Mouse (Mus musculus) gastrocnemius, postnatal 25 days (tissue): ENCODE results near the gene Cbx7. TPM values are rescaled to one million over a fixed set of nuclear protein-coding genes. Genes with fewer than 3 reads are reported as not detected.

Experiments
- DNase-seq: peaks from one replicate; pipeline ENCODE4 v3.0.0; 2022
- total RNA-seq, 2 experiments: library from RNA; stranded (reverse); gene quantifications; 1 replicate in 1 of 2; 2 replicates in 1 of 2; pipeline ENCODE4 v1.2.3; 2021

Gene Cbx7
- total RNA-seq, 2 experiments from 2014 or later = 8.6 to 11.1 TPM

- no peak for DNase-seq
Observed at GRCm38 (mm10) chr15:80001601-80002000, 30.7 kb upstream of the Cbx7 start.

DNA sequence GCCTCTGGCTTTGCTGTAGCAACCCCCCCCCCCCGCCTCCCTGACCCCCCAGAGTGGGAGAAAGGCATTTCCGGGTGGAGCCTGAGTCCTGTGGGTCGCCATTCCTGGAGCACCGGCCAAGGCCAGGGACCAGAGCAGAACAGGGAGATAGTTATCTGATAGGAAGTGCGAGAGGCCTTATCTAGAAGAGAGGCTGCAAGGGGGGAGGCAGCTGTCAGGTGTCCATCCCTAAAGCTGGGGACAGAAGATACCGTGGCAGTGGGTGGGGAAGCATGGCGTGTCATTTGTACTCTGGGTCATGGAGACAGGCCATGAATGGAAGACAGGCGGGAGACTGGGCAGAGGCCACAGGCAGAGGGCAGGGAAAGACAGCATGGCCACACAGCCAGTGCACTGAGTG lies 29.8 kb upstream of the Cbx7 start:
- DNase-seq = peak; percentile 48

GRCm38 (mm10) chr15:79997988-79998387 lies 27.1 kb upstream of the Cbx7 start:
- DNase-seq = no peak

DNA sequence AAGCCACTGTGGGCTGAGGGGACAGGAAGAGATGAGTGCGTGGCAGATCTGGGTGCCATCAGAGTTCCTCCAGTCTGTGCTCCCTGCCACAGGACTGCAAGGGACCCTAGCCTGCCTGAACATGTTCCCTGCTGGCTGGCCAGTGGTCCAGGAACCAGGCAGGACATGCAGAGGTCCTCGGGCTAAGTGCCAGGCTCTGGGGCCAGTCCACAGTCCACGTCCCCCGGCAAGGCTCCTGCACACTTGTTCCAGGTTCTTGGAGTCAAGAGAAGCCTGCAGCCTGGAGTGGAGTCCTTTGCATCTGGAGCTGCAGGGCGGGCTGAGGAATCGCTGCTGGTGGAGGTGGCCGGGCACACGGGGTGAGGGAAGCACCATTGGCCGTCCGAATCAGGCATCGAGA lies 25.9 kb upstream of the Cbx7 start:
- DNase-seq = no peak

DNA sequence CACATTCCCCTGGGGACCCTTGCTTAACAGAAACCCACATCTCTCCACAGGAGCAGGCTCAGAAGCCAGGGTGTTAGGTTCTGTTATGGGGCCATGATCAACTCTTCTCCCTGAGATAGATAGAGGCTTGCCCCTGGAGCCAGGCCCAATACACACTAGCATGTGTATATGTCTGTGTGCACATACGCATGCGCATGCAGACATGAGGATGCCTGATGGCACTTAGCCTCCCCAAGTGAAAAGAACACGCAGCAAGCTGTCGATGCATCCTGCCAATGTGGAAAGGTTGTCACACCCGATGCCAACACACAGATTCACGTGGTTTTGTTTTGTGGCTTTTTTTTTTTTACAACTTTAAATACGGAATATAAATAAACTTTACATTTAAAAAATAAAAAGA lies 24.6 kb upstream of the Cbx7 start:
- DNase-seq = no peak

DNA sequence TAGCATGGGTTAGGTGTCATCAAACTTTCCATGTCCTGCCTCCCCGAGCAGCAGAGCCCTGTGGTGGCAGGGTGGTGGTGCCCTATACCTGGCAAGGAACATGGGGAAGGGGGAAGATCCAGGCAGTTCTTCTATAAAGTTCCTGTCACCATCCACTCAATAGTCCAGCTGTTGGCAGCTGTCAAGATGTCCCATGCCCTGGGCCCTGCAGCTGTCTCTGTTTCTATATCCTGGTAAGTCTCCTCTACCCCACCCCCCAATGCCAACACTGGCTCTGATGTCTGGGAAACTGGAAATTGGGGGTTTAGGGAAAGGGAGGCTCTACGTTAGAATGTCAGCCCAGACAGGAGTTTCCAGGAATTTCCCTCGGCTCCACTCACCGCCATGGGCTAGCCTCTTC lies 23.6 kb upstream of the Cbx7 start:
- DNase-seq = no peak

DNA sequence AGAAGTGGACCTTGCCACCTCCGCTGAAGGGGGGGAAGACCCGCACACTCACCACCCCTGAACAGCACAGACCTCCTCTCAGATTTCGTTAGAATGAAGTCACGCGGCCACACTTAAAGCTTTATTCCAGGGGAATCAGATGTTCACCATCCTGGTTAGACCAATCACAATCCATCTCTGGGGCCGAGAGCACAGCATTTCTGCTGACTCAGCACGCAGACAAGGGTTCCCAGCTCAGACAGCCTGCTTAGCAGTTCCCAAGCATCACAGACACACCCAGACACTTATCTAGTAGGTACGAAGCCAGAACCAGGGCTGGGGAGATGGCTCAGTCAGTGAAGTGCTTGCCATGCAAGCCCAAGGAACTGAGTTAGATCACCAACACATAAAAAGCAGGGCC lies 15.3 kb upstream of the Cbx7 start:
- DNase-seq = no peak

- DNase-seq = no peak
Observed at GRCm38 (mm10) chr15:79985471-79985870, 14.6 kb upstream of the Cbx7 start.

- peak; percentile 42 for DNase-seq
Observed at GRCm38 (mm10) chr15:79984152-79984551, 13.2 kb upstream of the Cbx7 start.

GRCm38 (mm10) chr15:79980716-79981115 lies 9.8 kb upstream of the Cbx7 start:
- DNase-seq = no peak

- no peak for DNase-seq
Observed at GRCm38 (mm10) chr15:79972186-79972585, 1.3 kb upstream of the Cbx7 start.

DNA sequence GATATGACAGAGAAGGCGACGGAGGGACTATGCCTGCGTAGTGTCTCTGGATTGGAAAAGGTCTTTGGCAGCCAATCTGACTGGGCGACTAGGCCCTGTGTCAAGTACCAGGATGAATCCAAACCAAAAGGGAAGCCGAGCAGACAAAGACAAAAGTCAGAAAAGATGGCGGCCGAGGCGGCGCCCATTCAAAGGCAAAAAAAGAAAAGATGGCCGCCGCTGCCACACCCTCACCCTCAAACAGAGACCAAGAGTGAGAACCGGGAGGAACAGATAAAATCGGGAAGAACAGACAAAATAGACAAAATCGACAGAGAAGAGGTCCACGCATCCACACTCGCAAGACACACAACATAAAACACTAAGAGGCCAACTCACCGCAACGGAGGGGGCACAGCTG lies 428 bp downstream of the Cbx7 start:
- DNase-seq = no peak

DNA sequence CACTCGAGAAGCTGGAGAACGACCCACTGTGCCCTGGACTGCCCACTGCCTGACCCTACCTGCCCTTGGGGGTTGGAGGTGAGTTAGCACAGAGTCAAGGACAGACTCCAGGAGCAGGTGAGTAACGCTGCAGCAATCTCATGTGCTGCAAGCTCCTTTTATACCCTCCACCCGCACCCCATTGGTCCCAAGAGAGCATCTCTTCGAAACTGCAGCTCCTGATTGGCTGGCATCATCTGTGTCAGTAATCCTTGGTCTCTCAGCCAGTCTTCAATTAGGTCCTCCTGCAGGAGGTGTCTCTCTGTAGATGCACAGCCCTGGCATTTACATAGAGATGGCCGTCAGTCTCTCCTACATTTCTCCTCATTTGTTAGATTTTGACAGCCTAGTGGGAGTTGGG lies 3.6 kb downstream of the Cbx7 start:
- DNase-seq = no peak

GRCm38 (mm10) chr15:79964376-79964775 lies 6.5 kb downstream of the Cbx7 start:
- DNase-seq = no peak

- DNase-seq = no peak
Observed at GRCm38 (mm10) chr15:79962661-79963060, 8.3 kb downstream of the Cbx7 start.

GRCm38 (mm10) chr15:79961366-79961921 lies 9.5 kb downstream of the Cbx7 start:
- peak; percentile 31 for DNase-seq

GRCm38 (mm10) chr15:79958418-79958817 lies 12.5 kb downstream of the Cbx7 start:
- DNase-seq = no peak

DNA sequence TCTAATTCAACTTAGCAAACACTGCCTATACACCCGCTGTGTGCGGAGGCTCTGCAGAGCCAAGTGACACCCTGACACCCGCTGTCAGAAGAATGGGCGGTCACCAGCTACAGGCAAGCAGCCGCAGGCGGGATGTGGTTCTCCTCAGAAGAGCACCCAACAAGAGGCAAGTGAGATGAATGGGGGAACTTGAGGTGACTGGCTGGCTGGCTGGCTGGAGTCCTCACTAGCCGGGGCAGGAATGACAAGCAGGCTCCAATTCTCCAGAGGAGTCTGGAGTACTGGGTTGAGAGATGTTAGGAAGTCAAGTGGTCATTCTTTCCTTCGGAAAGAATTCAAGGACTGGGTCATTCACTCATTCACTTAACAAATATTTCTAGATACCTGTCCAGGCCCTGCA lies 14.4 kb downstream of the Cbx7 start:
- no peak for DNase-seq

DNA sequence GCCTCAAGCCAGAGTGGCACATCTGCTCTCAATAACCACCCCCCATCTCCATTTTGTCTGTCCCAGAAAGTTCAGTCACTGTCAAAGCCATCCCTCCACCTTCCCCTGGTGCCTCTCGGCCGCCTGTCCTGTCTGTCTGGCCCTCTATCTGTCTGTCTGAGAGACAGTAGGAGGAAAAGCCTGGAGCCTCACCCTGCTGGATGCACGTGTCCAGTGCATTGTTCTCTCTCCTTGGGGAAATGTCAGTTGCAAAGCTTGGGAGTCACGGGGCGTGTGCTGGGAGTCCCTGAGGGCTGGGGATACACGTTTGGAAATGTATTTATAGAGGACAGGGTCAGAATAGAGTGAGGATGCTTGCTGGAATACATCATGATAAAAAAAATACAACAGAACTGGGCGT lies 17.4 kb downstream of the Cbx7 start:
- no peak for DNase-seq

GRCm38 (mm10) chr15:79952504-79953231 lies 18.3 kb downstream of the Cbx7 start:
- no peak for DNase-seq

DNA sequence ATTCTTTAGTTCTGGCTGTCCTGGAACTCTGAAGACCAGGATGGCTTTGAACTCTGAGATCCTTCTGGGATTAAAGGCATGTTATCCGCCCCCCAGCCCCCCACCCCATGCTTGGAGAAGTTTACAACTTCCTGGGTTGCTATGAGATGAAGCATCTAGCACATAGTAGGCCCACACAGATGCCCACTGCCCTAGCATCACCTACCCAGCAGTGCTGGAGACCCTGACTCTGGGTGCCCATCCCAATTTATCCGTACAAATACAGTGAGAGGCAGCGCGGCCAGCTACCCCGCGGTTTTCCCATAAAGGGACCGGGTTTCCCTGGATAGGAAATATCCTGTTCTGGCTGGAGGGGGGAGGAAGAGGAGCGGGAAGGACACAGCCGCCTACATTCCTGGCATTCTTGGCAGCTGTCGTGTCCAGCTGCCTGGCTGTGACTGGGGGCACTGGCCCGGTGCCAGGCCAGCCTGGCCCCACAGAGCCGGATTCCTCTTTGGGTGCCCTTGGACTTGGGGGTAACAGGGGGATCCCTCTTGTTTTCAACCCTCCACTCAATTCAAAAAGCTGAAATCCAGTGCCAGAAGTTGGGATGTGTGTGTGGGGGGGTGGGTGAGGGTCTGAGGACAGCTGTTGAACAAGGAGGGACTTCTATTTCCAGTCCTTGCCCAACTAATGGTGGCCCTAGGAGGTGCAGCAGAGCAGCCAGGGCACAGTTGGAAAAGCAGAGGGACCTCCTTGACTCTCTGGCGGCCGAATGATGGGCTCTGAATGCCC lies 19.0 kb downstream of the Cbx7 start:
- peak; percentile 52 for DNase-seq

GRCm38 (mm10) chr15:79951226-79951625 lies 19.7 kb downstream of the Cbx7 start:
- DNase-seq = no peak

DNA sequence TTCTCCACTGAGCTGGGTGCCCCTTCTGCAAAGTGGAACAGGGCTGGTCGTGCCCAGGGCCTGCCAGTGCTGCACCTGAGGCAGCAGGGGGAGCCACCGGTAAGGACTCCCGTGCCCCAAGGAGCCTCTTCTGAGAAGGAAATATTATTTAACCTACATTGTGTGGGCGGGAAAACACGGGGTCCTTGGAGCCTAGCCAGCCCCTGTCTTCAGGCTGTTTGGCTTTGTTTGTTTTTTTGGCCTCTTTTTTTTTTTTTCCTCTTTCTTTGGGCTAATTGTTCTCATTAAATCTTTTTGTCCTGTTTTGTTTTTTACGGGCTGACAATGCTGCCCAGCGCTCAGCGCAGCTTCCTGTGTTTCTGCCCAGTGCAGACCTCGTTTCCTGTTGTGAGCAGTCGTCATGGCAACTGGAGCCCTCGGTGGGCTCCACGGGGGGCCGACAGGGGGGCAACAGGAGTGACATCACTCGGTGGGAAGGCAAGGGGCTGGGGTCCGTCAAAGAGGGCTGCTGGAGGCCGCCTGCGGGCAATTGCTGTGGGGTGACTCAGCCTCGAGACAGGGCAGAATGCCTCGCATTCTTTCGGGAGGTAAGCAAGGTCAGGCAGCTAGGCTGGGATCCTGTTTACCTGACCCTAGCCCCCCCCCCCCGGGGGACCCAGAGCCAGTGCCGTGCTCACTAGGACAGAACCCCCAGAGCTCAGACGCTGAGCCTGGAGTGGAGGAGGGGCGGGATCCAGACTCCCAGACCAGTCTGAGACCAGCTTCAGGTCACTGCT lies 20.5 kb downstream of the Cbx7 start:
- DNase-seq = peak; percentile 63
